8 mouse cellular contexts compared by ENCODE assay signal in genomic region chr3:69481835-69482234, GRCm38 (mm10).
A peak's percentile ranks its signal among the peaks of the same experiment; 100 is the strongest.
DNase-seq lines count a peak whose midpoint lies in the region; ATAC-seq and TF ChIP-seq lines count a peak whose summit lies in the region.

No protein-coding gene starts in this region.

- no peak overlapping the region for H3K9ac ChIP-seq in intestine, postnatal 0 days (ENCODE audit: low read depth, low read length)
- no peak overlapping the region for H3K9ac ChIP-seq in midbrain, embryonic 15.5 days

- no peak overlapping the region for H3K4me2 ChIP-seq in intestine, postnatal 0 days (replicated peaks; ENCODE audit: low read depth)
- no peak overlapping the region for H3K4me2 ChIP-seq in midbrain, embryonic 15.5 days

- peaks cover 7% of the 10 kb centered on the region for H3K4me1 ChIP-seq in cerebellum, adult 2 months (ENCODE audit: control insufficient read depth, insufficient read depth, low read length)
- H3K4me1 ChIP-seq in intestine, postnatal 0 days (replicated peaks; ENCODE audit: control insufficient read depth, insufficient read depth, low read length) = no peaks in the 10 kb centered on the region
- H3K4me1 ChIP-seq in midbrain, embryonic 15.5 days = no peaks in the 10 kb centered on the region; the same call in 1 of the 2 replicates

- peak; percentile 73 for TF ChIP-seq CTCF in cerebellum, adult 2 months (IDR thresholded peaks at IDR 0.05; ENCODE audit: borderline replicate concordance, insufficient read depth, low read depth, low read length)
- peak; percentile 90 for TF ChIP-seq CTCF in intestine, postnatal 0 days (IDR thresholded peaks at IDR 0.05; ENCODE audit: low read depth)

- H3K36me3 ChIP-seq in intestine, postnatal 0 days (ENCODE audit: control insufficient read depth, insufficient read depth) = no peaks in the 10 kb centered on the region
- no peaks in the 10 kb centered on the region for H3K36me3 ChIP-seq in midbrain, embryonic 15.5 days (replicated peaks)
- H3K36me3 ChIP-seq in splenic B cell, adult 2 months (ENCODE audit: control insufficient read depth, insufficient read depth, low read length, poor library complexity, severe bottlenecking) = no peaks in the 10 kb centered on the region

- TF ChIP-seq POLR2A in cerebellum, adult 2 months (IDR thresholded peaks at IDR 0.05; ENCODE audit: borderline replicate concordance, insufficient read depth, low read length) = no peak

- no peak overlapping the region for H3K27ac ChIP-seq in cerebellum, adult 2 months (ENCODE audit: insufficient read depth, low read length)
- no peak overlapping the region for H3K27ac ChIP-seq in intestine, postnatal 0 days (ENCODE audit: low read depth, low read length)
- H3K27ac ChIP-seq in midbrain, embryonic 15.5 days = no peak overlapping the region

- no peak for ATAC-seq in intestine, postnatal 0 days
- ATAC-seq in midbrain, embryonic 15.5 days (replicated peaks) = peak; percentile 67

- intact Hi-C loops in left cerebral cortex, postnatal 10 days (cut with DNase I) = loop anchor here (2.0 to 5.0 kb wide), 4 partner anchors 165 to 245 kb away; partner anchors contain the start of gene Ppm1l

- no peaks in the 10 kb centered on the region for H3K27me3 ChIP-seq in cerebellum, adult 2 months (ENCODE audit: control insufficient read depth, insufficient read depth, low read length)
- H3K27me3 ChIP-seq in intestine, postnatal 0 days (replicated peaks; ENCODE audit: control insufficient read depth, insufficient read depth, low read length) = no peaks in the 10 kb centered on the region
- H3K27me3 ChIP-seq in midbrain, embryonic 15.5 days (replicated peaks) = no peaks in the 10 kb centered on the region
- no peaks in the 10 kb centered on the region for H3K27me3 ChIP-seq in splenic B cell, adult 2 months (ENCODE audit: control insufficient read depth, insufficient read depth, low read length, poor library complexity, severe bottlenecking)

- DNase-seq in ovary, postnatal 10 days (ENCODE audit: low spot score) = peak; percentile 24
- no peak for DNase-seq in ovary, adult 18-20 months (ENCODE audit: low spot score)
- peak; percentile 73 for DNase-seq in cerebellum, adult 2 months
- DNase-seq in forelimb bud, embryonic 11.5 days (ENCODE audit: low read depth, low spot score) = peak; percentile 80
- peak; percentile 62 to 83 for DNase-seq in left cerebral cortex, postnatal 10 days (ENCODE audit: extremely low spot score in 1 of 2, low spot score in 2 of 2)
- DNase-seq in splenic B cell, adult 2 months (ENCODE audit: low read depth, low spot score) = peak; percentile 80

- no peaks in the 10 kb centered on the region for H3K9me3 ChIP-seq in intestine, postnatal 0 days (ENCODE audit: control insufficient read depth)
- H3K9me3 ChIP-seq in midbrain, embryonic 15.5 days = no peaks in the 10 kb centered on the region

- no peak overlapping the region for H3K4me3 ChIP-seq in cerebellum, adult 2 months (replicated peaks; ENCODE audit: insufficient read depth, low read depth, low read length)
- no peak overlapping the region for H3K4me3 ChIP-seq in intestine, postnatal 0 days (ENCODE audit: low read depth, low read length)
- H3K4me3 ChIP-seq in midbrain, embryonic 15.5 days = no peak overlapping the region

- 30% methylated on average over 4 of the region's 4 CpGs for WGBS in cerebellum, adult 2 months
- 29% methylated on average over 4 of the region's 4 CpGs for WGBS in intestine, postnatal 0 days
- WGBS in midbrain, embryonic 15.5 days = 32% methylated on average over 4 of the region's 4 CpGs
